Mouse (Mus musculus): ENCODE results near the gene Ptpn18. TPM values are rescaled to one million over a fixed set of nuclear protein-coding genes. Genes with fewer than 3 reads are reported as not detected.

Gene Ptpn18
- 9.9 and 14.1 TPM in 2 replicates for polyA plus RNA-seq (2016; fragmentation: Nextera tagmentation; extraction: Ambion mirVana)

DNA sequence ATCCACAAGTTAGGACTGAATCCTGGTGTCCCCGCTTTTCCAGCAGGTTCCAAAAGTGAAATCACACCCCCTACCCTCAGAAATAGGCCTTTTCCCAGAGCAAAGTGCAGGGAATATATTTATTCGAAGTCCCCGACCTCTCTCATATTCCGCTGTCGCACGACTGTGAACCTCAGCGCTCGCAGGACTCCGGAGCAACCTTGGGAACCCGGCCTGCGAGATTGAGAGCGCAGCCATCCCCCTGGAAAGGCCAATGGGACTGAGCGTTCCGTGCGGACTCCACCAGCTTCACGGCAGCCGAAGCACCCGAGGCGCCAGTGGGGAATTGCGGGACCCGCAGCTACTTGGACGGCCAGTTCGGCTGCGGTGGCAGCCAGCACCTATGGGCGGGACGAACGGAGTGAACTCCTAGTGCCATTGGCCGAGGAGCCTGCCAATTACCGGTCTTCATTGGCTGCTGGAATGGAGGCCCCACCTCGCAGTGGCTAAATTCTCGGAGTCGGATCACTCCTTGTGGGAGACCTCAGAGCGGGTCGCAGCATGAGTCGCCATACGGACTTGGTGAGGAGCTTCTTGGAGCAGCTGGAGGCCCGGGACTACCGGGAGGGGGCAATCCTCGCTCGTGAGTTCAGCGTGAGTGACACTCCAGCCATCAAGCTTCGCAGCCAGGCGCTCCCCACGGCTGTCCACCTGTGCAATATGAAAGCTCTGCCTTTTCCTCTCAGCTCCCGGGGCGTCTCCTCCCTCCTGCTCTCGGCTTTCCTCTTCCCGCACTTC, at the start of gene Ptpn18:
Gene Ptpn18, plus strand, starts transcription at position 479 of the 777 bp plus-strand sequence.
- Histone ChIP-seq H3K36me3 (no peaks in the 10 kb centered on the region), H3K4me3 (peak within 1 kb of the TSS; percentile 55), H3K27ac (no peak within 1 kb of the TSS), H3K9ac (peak within 1 kb of the TSS; percentile 45), H3K4me1 (peaks cover 8% of the 10 kb centered on the region), H3K9me3 (no peaks in the 10 kb centered on the region), H3K4me2 (replicated peaks) (peak within 1 kb of the TSS; percentile 89), H3K27me3 (peaks cover 44% of the 10 kb centered on the region)
- ATAC-seq (ENCODE audit: insufficient number of reproducible peaks, insufficient read depth, low FRiP score, low TSS enrichment), result peak; percentile 84
- WGBS, result under 1% methylated on average over 48 of the region's 48 CpGs

DNA sequence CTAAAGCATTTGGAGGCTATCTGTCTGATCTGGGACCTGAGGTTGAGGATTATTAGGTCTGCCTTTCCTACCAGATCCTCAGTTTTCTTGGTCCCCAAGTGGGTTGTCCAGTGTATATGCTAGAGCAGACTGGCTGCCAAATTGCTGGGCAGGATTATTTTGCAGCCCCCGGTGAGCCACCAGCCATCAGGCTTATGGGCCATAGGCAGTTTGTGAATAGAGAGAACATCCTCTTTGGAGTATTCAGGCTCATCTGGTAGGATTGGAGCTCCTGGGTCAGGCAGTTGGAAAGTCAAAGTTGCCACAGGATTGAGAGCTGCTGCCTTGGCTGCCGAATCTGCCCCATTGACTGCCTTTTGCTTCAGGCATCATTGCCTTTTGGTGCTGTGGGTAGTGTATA, 31.1 kb upstream of the Ptpn18 start:
- no peak overlapping the region for H3K9ac ChIP-seq
- H3K4me2 ChIP-seq (replicated peaks), result no peak overlapping the region
- H3K9me3 ChIP-seq, result peaks cover 36% of the 10 kb centered on the region
- 87% methylated on average over 2 of the region's 2 CpGs for WGBS
- no peak overlapping the region for H3K27ac ChIP-seq
- no peaks in the 10 kb centered on the region for H3K27me3 ChIP-seq
- H3K4me1 ChIP-seq, result no peaks in the 10 kb centered on the region
- no peak for ATAC-seq (ENCODE audit: insufficient number of reproducible peaks, insufficient read depth, low FRiP score, low TSS enrichment)
- peaks cover 21% of the 10 kb centered on the region for H3K36me3 ChIP-seq
- H3K4me3 ChIP-seq, result no peak overlapping the region

DNA sequence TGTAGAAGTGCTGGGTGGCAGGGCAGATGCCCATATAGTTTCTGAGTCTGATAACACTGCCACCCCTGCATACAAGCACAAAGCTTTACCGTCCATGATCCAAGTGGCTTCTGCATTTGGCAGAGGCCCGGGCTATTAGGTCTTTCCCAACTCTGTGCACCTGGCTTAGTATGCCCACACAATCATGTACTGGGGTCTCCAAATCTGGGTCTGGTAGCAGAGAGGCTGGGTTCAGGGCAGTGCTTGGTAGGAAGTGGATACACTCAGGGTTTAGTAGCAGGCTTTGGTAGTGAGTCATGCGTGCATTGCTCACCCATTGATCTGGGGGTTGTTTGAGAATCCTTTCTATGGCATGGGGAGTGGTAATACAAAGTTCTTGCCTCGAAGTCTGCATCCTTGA, 30.3 kb upstream of the Ptpn18 start:
- no peaks in the 10 kb centered on the region for H3K4me1 ChIP-seq
- 93% methylated on average over 4 of the region's 4 CpGs for WGBS
- H3K9me3 ChIP-seq, result peaks cover 36% of the 10 kb centered on the region

DNA sequence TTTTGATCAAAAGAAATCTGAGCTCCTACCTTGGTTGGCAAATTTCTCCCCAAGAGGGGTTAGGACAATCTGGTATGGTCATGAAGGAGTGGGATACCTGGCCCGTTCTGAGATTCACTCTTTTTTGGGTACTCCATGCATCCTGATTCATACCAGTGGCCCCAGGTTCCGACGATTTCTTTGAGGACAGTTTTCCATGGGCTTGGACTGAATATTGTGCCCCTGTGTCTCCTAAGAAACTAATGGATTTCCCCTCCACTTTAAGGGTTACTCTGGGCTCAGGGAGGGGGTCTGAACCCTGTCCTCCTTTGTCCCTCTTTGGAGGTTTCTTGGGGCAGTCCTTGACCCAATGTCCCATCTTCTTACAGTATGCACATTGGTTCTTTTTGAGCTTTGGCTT, 28.6 kb upstream of the Ptpn18 start:
- WGBS, result 97% methylated on average over 3 of the region's 3 CpGs
- Histone ChIP-seq H3K4me1 (no peaks in the 10 kb centered on the region), H3K4me2 (replicated peaks) (no peak overlapping the region)

More for the DNA sequence above, 30.3 kb upstream of the Ptpn18 start:
- no peak overlapping the region for H3K9ac ChIP-seq
- H3K27me3 ChIP-seq, result no peaks in the 10 kb centered on the region
- no peak for ATAC-seq (ENCODE audit: insufficient number of reproducible peaks, insufficient read depth, low FRiP score, low TSS enrichment)
- H3K27ac ChIP-seq, result no peak overlapping the region
- peaks cover 21% of the 10 kb centered on the region for H3K36me3 ChIP-seq
- H3K4me2 ChIP-seq (replicated peaks), result no peak overlapping the region
- H3K4me3 ChIP-seq, result no peak overlapping the region

DNA sequence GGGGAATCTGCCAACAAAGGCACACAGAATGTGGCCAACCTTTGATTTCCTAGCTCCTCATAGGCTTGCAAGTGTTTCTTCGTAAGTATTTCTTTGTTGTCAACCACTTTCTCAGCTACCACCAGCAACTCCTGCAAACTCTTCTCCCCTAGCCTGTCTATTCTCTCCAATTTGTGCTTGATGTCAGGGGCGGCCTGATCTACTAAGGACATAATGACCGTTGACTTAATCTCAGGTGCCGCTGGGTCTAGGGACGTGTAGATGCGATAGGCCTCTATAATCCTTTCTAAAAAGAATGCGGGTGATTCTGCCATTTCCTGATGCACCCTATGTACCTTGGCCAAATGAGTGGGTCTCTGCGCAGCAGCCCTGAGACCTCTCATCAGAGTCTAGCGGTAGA, 28.1 kb upstream of the Ptpn18 start:
- WGBS, result 98% methylated on average over 9 of the region's 9 CpGs
- Histone ChIP-seq H3K36me3 (peaks cover 21% of the 10 kb centered on the region), H3K27ac (no peak overlapping the region), H3K27me3 (no peaks in the 10 kb centered on the region), H3K4me2 (replicated peaks) (no peak overlapping the region), H3K9me3 (peaks cover 36% of the 10 kb centered on the region), H3K4me3 (no peak overlapping the region), H3K9ac (no peak overlapping the region), H3K4me1 (no peaks in the 10 kb centered on the region)
- no peak for ATAC-seq (ENCODE audit: insufficient number of reproducible peaks, insufficient read depth, low FRiP score, low TSS enrichment)

More for the DNA sequence above, 28.6 kb upstream of the Ptpn18 start:
- Histone ChIP-seq H3K27me3 (no peaks in the 10 kb centered on the region), H3K4me3 (no peak overlapping the region), H3K9me3 (peaks cover 36% of the 10 kb centered on the region), H3K36me3 (peaks cover 21% of the 10 kb centered on the region), H3K27ac (no peak overlapping the region), H3K9ac (no peak overlapping the region)
- no peak for ATAC-seq (ENCODE audit: insufficient number of reproducible peaks, insufficient read depth, low FRiP score, low TSS enrichment)

DNA sequence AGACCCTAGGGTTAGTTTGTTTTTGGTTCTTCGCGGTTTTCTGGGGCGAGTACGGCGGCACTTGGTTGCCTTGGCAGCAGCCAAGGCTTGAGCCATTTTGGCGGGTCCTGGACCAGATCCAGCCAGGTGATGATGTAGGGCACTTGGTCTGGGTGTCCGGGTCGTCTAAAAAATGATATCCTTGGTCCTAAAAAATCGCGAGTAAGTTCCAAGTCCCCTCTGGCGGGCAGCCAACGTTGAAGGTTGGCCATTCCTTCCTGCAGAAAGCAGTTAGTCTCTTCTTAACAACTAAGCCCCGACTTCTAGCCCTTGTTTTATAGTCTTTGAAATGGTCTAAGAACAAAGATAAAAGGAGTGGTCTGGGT, 27.2 kb upstream of the Ptpn18 start:
- H3K4me2 ChIP-seq (replicated peaks), result peak overlapping the region; percentile 61
- no peak for ATAC-seq (ENCODE audit: insufficient number of reproducible peaks, insufficient read depth, low FRiP score, low TSS enrichment)
- H3K4me1 ChIP-seq, result no peaks in the 10 kb centered on the region
- H3K36me3 ChIP-seq, result peaks cover 26% of the 10 kb centered on the region
- WGBS, result 44% methylated on average over 13 of the region's 13 CpGs
- no peaks in the 10 kb centered on the region for H3K27me3 ChIP-seq
- no peak overlapping the region for H3K27ac ChIP-seq
- peaks cover 36% of the 10 kb centered on the region for H3K9me3 ChIP-seq
- H3K9ac ChIP-seq, result peak overlapping the region; percentile 51
- H3K4me3 ChIP-seq, result peak overlapping the region; percentile 43

DNA sequence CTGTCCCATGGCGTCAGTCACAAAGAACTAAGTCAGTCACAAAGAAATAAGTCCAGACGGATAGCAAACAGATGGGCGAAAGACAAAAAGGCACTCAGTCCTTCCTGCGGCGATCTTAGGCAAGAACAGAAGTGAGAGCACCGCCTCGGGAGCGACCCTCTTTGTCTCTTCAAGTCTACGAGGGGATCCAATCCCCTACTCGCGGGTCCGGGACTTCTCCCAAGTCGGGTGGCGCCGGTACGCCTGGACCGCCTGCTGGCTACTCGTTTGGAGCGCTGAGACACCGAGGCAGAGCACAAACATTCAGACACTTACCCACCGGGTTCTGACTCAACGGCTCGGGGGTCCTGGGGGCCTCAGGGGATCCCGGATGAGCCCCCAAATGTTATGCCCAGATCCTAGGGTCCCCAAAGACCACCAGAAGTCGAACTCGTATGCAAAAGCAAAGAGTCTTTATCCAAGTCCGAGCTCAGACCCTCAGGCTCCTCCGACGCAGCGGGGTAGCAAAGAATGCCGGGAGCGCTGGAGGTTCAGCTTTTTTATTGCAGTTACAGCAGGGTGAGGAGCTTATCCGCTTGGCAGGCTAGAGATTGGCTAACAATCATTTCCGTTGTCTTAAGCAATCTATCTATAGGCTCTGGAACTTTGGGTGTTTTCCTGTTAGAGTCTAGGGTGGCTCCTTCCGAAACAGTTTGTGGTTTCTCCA, 26.6 kb upstream of the Ptpn18 start:
- WGBS, result 6% methylated on average over 35 of the region's 35 CpGs
- peak overlapping the region; percentile 51 for H3K9ac ChIP-seq
- H3K27me3 ChIP-seq, result no peaks in the 10 kb centered on the region
- H3K4me3 ChIP-seq, result peak overlapping the region; percentile 43
- no peak for ATAC-seq (ENCODE audit: insufficient number of reproducible peaks, insufficient read depth, low FRiP score, low TSS enrichment)
- no peaks in the 10 kb centered on the region for H3K4me1 ChIP-seq
- H3K4me2 ChIP-seq (replicated peaks), result peak overlapping the region; percentile 61
- H3K36me3 ChIP-seq, result peaks cover 29% of the 10 kb centered on the region
- H3K9me3 ChIP-seq, result peaks cover 34% of the 10 kb centered on the region
- H3K27ac ChIP-seq, result peak overlapping the region; percentile 61

DNA sequence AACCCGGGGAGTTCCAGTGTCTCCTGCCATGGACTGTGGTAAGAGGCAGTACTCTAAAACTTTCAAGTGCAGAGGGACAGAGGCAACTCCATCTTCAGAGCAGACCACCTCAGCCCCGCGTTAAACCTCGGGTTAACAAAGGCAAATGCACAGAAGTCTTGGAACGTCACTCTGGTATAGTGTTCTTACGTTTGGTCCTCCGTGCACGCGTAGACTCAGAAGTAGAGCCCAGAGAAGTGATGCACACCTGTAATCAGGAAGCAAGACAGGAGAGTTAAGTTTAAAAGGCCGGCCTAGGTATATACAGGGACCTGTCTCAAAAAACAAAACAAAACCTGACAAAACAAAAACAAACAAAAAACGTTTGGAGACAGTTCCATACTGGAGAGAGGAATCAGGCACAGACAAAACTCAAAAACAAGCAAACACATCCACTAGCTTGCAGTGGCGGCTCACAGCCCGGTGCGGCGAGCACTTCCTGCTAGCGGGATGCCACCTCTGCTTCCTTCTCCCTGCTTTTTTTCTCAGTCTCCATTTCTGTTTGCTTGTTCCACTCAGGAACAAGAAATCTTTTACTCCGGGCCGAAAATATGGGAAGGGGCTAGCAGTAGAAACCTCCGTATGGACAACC, 25.6 kb upstream of the Ptpn18 start:
- H3K4me3 ChIP-seq, result peak overlapping the region; percentile 56
- WGBS, result 8% methylated on average over 19 of the region's 19 CpGs
- peak overlapping the region; percentile 27; the same call in 1 of the 2 replicates for H3K9ac ChIP-seq
- peaks cover 32% of the 10 kb centered on the region for H3K9me3 ChIP-seq
- peaks cover 29% of the 10 kb centered on the region for H3K36me3 ChIP-seq
- peak overlapping the region; percentile 54; the same call in 1 of the 2 replicates for H3K27ac ChIP-seq
- peak overlapping the region; percentile 61 for H3K4me2 ChIP-seq (replicated peaks)
- 0 out of 2 replicates have a peak, but pooled peaks cover 4% of the 10 kb centered on the region for H3K4me1 ChIP-seq
- no peak for ATAC-seq (ENCODE audit: insufficient number of reproducible peaks, insufficient read depth, low FRiP score, low TSS enrichment)
- H3K27me3 ChIP-seq, result no peaks in the 10 kb centered on the region

DNA sequence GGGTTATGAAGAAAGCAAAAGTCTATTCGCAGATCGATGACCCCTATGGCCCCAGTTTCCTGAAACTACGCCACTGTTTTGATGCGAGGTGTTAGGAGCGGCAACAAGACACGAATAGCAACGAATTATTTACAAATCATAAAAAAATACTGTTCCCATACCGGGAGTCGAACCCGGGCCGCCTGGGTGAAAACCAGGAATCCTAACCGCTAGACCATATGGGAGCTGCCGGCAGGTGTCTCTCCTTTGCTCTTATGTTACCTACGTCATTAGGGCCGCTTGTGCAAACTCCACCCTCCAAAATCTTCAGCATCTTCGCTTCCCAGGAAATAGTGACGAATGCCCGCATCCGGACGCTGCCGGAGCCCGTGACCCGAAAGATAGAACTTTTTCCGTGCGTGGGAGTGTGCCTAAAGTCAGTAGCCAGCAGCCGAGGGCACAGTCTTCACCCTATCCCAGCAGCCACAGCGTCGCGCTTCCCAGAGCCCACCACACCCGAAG, 24.9 kb upstream of the Ptpn18 start:
- 1% methylated on average over 30 of the region's 30 CpGs for WGBS

DNA sequence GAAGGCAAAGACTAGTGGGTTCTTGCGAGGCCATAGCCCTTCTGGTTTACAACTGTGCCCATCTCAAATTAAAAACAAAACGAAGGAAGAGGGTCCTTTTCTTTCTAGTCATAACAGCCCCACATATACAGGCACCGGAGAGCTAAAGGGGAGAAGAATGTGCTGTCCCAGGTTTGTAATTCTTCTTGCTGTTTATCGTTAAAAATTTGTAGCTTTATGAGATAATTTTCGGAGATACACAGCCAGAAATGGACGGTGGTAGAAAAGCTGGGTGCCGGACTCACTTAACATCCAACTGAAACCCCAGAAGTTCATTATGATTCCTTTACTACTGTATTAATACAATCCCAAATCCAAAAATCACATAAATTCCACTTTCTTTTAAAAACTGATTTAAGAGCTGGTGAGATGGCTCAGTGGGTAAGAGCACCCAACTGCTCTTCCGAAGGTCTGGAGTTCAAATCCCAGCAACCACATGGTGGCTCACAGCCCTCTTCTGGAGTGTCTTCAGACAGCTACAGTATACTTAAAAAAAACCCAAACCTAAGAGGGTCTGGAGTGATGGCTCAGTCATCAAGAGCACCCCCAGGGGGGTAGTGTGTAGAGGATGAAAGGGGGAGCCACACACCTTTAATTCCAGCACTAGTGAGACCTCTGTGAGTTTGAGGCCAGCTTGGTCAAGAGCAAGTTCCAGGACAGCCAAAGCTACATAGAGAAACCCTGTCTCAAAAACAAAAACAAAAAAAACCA, 24.0 kb upstream of the Ptpn18 start:
- Histone ChIP-seq H3K9me3 (peaks cover 18% of the 10 kb centered on the region), H3K4me2 (replicated peaks) (peak overlapping the region; percentile 61), H3K4me3 (peak overlapping the region; percentile 56), H3K36me3 (peaks cover 21% of the 10 kb centered on the region), H3K27ac (peak overlapping the region; percentile 81), H3K9ac (peak overlapping the region; percentile 60; the same call in 1 of the 2 replicates), H3K27me3 (no peaks in the 10 kb centered on the region), H3K4me1 (0 out of 2 replicates have a peak, but pooled peaks cover 7% of the 10 kb centered on the region)
- 32% methylated on average over 8 of the region's 8 CpGs for WGBS
- ATAC-seq (ENCODE audit: insufficient number of reproducible peaks, insufficient read depth, low FRiP score, low TSS enrichment), result no peak

More for the DNA sequence above, 24.9 kb upstream of the Ptpn18 start:
- Histone ChIP-seq H3K36me3 (peaks cover 28% of the 10 kb centered on the region), H3K4me1 (0 out of 2 replicates have a peak, but pooled peaks cover 4% of the 10 kb centered on the region), H3K27me3 (no peaks in the 10 kb centered on the region), H3K4me3 (peak overlapping the region; percentile 56), H3K9me3 (peaks cover 26% of the 10 kb centered on the region), H3K4me2 (replicated peaks) (peak overlapping the region; percentile 61), H3K9ac (peak overlapping the region; percentile 60), H3K27ac (peak overlapping the region; percentile 81)
- no peak for ATAC-seq (ENCODE audit: insufficient number of reproducible peaks, insufficient read depth, low FRiP score, low TSS enrichment)

DNA sequence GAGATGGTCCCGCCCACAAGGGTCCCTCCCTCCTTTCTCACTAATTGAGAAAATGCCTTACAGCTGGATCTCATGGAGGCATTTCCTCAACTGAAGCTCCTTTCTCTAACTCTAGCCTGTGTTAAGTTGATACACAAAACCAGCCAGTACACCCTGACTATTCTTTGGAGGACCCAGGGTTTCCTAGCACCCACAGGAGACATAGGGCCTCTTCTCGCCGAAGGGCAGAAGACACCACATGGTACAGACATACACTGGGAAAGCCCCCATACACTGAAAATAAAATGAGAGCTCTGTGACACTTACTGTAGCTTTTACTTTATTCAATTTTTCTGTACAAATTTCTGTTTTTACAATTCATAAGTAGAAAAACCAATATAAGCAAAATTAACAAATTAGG, 23.2 kb upstream of the Ptpn18 start:
- WGBS, result 73% methylated on average over 3 of the region's 3 CpGs

More for the DNA sequence above, 23.2 kb upstream of the Ptpn18 start:
- Histone ChIP-seq H3K4me2 (replicated peaks) (no peak overlapping the region), H3K4me3 (no peak overlapping the region), H3K27me3 (no peaks in the 10 kb centered on the region), H3K36me3 (peaks cover 13% of the 10 kb centered on the region; the same call in 1 of the 2 replicates), H3K4me1 (peaks cover 11% of the 10 kb centered on the region; the same call in 1 of the 2 replicates), H3K27ac (no peak overlapping the region), H3K9ac (no peak overlapping the region), H3K9me3 (peaks cover 9% of the 10 kb centered on the region)
- ATAC-seq (ENCODE audit: insufficient number of reproducible peaks, insufficient read depth, low FRiP score, low TSS enrichment), result no peak

Data from embryonic facial prominence, embryonic 12.5 days (tissue).